Mouse (Mus musculus) midbrain, postnatal 0 days (tissue): ENCODE data around the gene Ptpn12. TPM values are rescaled to one million over a fixed set of nuclear protein-coding genes. Genes with fewer than 3 reads are reported as not detected.

Experiments
- ATAC-seq: fragments of 200-750 bp; cut with Nextera tagmentation; 2 replicates; pipeline ENCODE4 v1.8.0; 2017; ENCODE audit warnings: moderate number of reproducible peaks, mild to moderate bottlenecking, moderate TSS enrichment, moderate library complexity; ENCODE audit not compliant: low FRiP score
- DNase-seq: peaks from one replicate; pipeline ENCODE4 v3.0.0-alpha.2; 2015; ENCODE audit warnings: low spot score
- H3K27ac ChIP-seq: fragments of 300-500 bp; sonication (generic); 2 replicates; pipeline ENCODE4 v1.5.1; 2014; ENCODE audit warnings: low read depth, mild to moderate bottlenecking, low read length, mixed read lengths
- H3K27me3 ChIP-seq: fragments of 300-500 bp; sonication (generic); 2 replicates; pipeline ENCODE4 v1.6.1; 2014; ENCODE audit warnings: low read length, control low read depth, mixed read lengths; ENCODE audit not compliant: insufficient read depth
- H3K36me3 ChIP-seq: fragments of 300-500 bp; sonication (generic); 2 replicates; pipeline ENCODE4 v1.6.1; 2014; ENCODE audit warnings: low read length, control low read depth, mixed read lengths; ENCODE audit not compliant: insufficient read depth
- H3K4me1 ChIP-seq: fragments of 300-500 bp; sonication (generic); 2 replicates; pipeline ENCODE4 v1.6.1; 2014; ENCODE audit warnings: mild to moderate bottlenecking, control low read depth, antibody characterized with exemption, low read length, mixed read lengths; ENCODE audit not compliant: insufficient read depth
- H3K4me2 ChIP-seq: fragments of 300-500 bp; sonication (generic); 2 replicates; pipeline ENCODE4 v1.6.1; 2014; ENCODE audit warnings: low read depth, mild to moderate bottlenecking, low read length, mixed read lengths; ENCODE audit not compliant: poor library complexity, severe bottlenecking
- H3K4me3 ChIP-seq: fragments of 300-500 bp; sonication (generic); 2 replicates; pipeline ENCODE4 v1.5.1; 2014; ENCODE audit warnings: low read depth, mild to moderate bottlenecking, low read length, moderate library complexity
- H3K9ac ChIP-seq: fragments of 300-500 bp; sonication (generic); replicated peaks from 2 replicates; pipeline ENCODE4 v1.6.1; 2014; ENCODE audit warnings: mild to moderate bottlenecking, low read length, moderate library complexity, mixed read lengths; ENCODE audit not compliant: poor library complexity, severe bottlenecking
- H3K9me3 ChIP-seq: fragments of 300-500 bp; sonication (generic); 2 replicates; pipeline ENCODE4 v1.6.1; 2016; ENCODE audit warnings: low read length, control low read depth
- CTCF ChIP-seq: IDR thresholded peaks from 2 replicates; pipeline ENCODE4 v1.5.1; 2016; ENCODE audit warnings: antibody characterized with exemption, mild to moderate bottlenecking
- WGBS: fragments of 180-500 bp; shearing (Covaris S2); extraction: QIAGEN DNeasy Blood & Tissue Kit; methylation state at CpG from one replicate; pipeline ENCODE4 v1.1.7; 2014; 5-methylcytosine and 5-hydroxymethylcytosine counted together
- polyA plus RNA-seq: library from polyadenylated mRNA; unstranded; fragments of >200 nt; fragmentation: Nextera tagmentation; extraction: Ambion mirVana; gene quantifications from 2 replicates; pipeline ENCODE4 v1.2.1, GENCODE M21; 2015
- total RNA-seq: library from RNA; depleted of rRNA; stranded (reverse); fragments of >200 nt; gene quantifications from 2 replicates; pipeline ENCODE4 v1.2.3, GENCODE M21; 2014

The Ptpn12 gene
- total and polyA plus RNA-seq, 2 experiments from 2014 or later: 10.8 to 28.2 TPM

GRCm38 (mm10) chr5:21002723-21003122 is 53.0 kb downstream of the Ptpn12 start:
- Histone ChIP-seq H3K4me2 (no peak overlapping the region), H3K4me3 (no peak overlapping the region), H3K36me3 (peaks cover 26% of the 10 kb centered on the region), H3K27me3 (no peaks in the 10 kb centered on the region), H3K9me3 (no peaks in the 10 kb centered on the region), H3K27ac (no peak overlapping the region), H3K4me1 (no peaks in the 10 kb centered on the region), H3K9ac (no peak overlapping the region)
- no peak for ATAC-seq
- no peak for TF ChIP-seq CTCF
- 95% methylated on average over 6 of the region's 6 CpGs for WGBS
- DNase-seq: no peak

- no peak overlapping the region for H3K4me3 ChIP-seq
- no peak overlapping the region for H3K27ac ChIP-seq
- H3K27me3 ChIP-seq: no peaks in the 10 kb centered on the region
- no peak overlapping the region for H3K9ac ChIP-seq
- H3K9me3 ChIP-seq: no peaks in the 10 kb centered on the region
- no peaks in the 10 kb centered on the region for H3K4me1 ChIP-seq
- no peak for ATAC-seq
- H3K36me3 ChIP-seq: peaks cover 32% of the 10 kb centered on the region
- H3K4me2 ChIP-seq: no peak overlapping the region
- 97% methylated on average over 9 of the region's 10 CpGs for WGBS
- TF ChIP-seq CTCF: no peak
- DNase-seq: no peak
Observed at GRCm38 (mm10) chr5:21001622-21002315, 53.9 kb downstream of the Ptpn12 start.

- Histone ChIP-seq H3K9me3 (no peaks in the 10 kb centered on the region), H3K4me3 (no peak overlapping the region), H3K9ac (no peak overlapping the region), H3K36me3 (peaks cover 42% of the 10 kb centered on the region), H3K27ac (no peak overlapping the region), H3K4me1 (no peaks in the 10 kb centered on the region), H3K27me3 (no peaks in the 10 kb centered on the region), H3K4me2 (no peak overlapping the region)
- WGBS: 97% methylated on average over 6 of the region's 6 CpGs
- TF ChIP-seq CTCF: no peak
- ATAC-seq (no peak), DNase-seq (no peak)
Observed at GRCm38 (mm10) chr5:20998427-20998826, 57.3 kb downstream of the Ptpn12 start.

DNA sequence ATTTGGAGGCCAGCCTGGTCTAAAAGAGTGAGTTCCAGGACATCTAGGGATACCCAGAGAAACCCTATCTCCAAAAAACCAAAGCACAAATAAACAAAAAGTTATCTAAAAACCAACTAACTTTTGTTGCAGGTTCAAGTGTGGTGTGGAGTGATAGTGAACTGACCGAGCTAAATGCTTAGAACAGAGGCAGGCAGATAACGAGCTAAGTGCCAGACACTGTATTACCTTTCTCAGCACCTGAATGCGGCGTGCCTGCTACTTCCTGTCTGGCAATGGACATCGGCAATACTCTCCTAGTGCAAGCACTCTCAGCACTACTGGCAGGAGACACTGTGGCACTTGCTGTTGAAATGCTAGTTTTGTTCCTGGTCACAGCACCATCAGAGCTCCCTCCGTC is 58.2 kb downstream of the Ptpn12 start:
- DNase-seq (no peak), ATAC-seq (no peak)
- H3K9ac ChIP-seq: no peak overlapping the region
- H3K27ac ChIP-seq: no peak overlapping the region
- H3K27me3 ChIP-seq: no peaks in the 10 kb centered on the region
- H3K9me3 ChIP-seq: no peaks in the 10 kb centered on the region
- H3K4me1 ChIP-seq: no peaks in the 10 kb centered on the region
- TF ChIP-seq CTCF: no peak
- H3K36me3 ChIP-seq: peaks cover 42% of the 10 kb centered on the region
- no peak overlapping the region for H3K4me2 ChIP-seq
- H3K4me3 ChIP-seq: no peak overlapping the region
- 94% methylated on average over 6 of the region's 6 CpGs for WGBS

- TF ChIP-seq CTCF: no peak
- Histone ChIP-seq H3K9ac (no peak overlapping the region), H3K9me3 (no peaks in the 10 kb centered on the region), H3K27ac (no peak overlapping the region), H3K4me1 (no peaks in the 10 kb centered on the region), H3K4me3 (no peak overlapping the region), H3K4me2 (no peak overlapping the region), H3K27me3 (no peaks in the 10 kb centered on the region), H3K36me3 (peaks cover 42% of the 10 kb centered on the region)
- no peak for ATAC-seq
- 97% methylated on average over 8 of the region's 8 CpGs for WGBS
- DNase-seq: no peak
Observed at GRCm38 (mm10) chr5:20990062-20990809, 65.5 kb downstream of the Ptpn12 start.

- no peak for DNase-seq
- peaks cover 34% of the 10 kb centered on the region for H3K36me3 ChIP-seq
- H3K4me3 ChIP-seq: no peak overlapping the region
- no peak overlapping the region for H3K27ac ChIP-seq
- no peak overlapping the region for H3K9ac ChIP-seq
- no peak for ATAC-seq
- no peaks in the 10 kb centered on the region for H3K9me3 ChIP-seq
- no peak overlapping the region for H3K4me2 ChIP-seq
- 92% methylated on average over 8 of the region's 8 CpGs for WGBS
- H3K4me1 ChIP-seq: no peaks in the 10 kb centered on the region
- no peak for TF ChIP-seq CTCF
- H3K27me3 ChIP-seq: no peaks in the 10 kb centered on the region
Observed at GRCm38 (mm10) chr5:20986271-20986670, 69.4 kb downstream of the Ptpn12 start.
